Comparison of ENCODE assay signal across 8 mouse cellular contexts in the genomic region with DNA sequence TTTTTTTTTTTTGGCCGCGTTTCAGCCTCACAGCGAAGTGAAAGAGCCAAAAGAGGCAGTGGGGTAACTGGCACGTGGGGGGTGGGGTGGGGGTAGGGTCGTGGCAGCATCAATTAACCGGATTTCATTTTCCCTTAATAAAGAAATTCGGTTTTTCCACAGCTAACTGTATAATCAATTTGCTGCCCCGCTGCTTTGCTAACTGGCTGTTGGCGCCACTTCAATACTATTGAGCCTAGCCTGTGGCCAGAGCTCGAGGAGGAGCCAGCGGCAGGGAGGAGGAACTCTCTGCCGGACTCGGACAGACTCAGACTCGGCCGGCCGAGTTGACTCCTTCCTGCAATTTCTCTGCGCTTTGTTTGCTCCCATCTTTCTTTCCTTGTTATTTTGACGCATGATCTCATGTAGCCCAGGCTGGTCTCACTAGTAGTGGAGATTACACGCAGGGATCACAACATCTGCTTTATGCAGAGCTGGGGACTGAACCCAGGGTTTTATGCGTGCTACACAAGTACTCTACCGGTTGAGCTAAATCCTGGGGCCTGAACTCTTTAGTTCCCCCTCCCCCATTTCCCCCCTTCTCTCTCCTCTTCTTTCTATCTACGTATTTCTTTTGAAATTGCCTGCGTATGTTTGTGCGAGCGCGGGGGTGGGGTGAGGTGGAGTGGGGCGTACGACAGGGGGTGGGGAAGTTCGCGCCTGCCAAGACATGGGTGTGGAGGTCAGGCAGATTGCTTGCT.
A peak's percentile ranks its signal among the peaks of the same experiment; 100 is the strongest.
DNase-seq lines count a peak whose midpoint lies in the region; ATAC-seq and TF ChIP-seq lines count a peak whose summit lies in the region.

No protein-coding gene starts in this region.

- ATAC-seq in CD4-positive, CD25-positive, alpha-beta regulatory T cell, adult 4 months = peak; percentile 86
- no peak; the same call in 1 of the 2 replicates for ATAC-seq in heart, embryonic 14.5 days (ENCODE audit: insufficient number of reproducible peaks, insufficient read depth, low FRiP score, low read depth)
- ATAC-seq in kidney, postnatal 0 days (replicated peaks; ENCODE audit: low FRiP score, low read depth) = peak; percentile 54; the same call in 1 of the 2 replicates
- peak; percentile 74 for ATAC-seq in liver, embryonic 14.5 days (ENCODE audit: insufficient read depth)
- ATAC-seq in stomach, embryonic 16.5 days (ENCODE audit: insufficient read depth, low FRiP score) = peak; percentile 87

- no peaks in the 10 kb centered on the region for H3K9me3 ChIP-seq in heart, embryonic 14.5 days (ENCODE audit: control insufficient read depth, low read length)
- H3K9me3 ChIP-seq in kidney, postnatal 0 days (replicated peaks; ENCODE audit: low read length) = no peaks in the 10 kb centered on the region
- H3K9me3 ChIP-seq in liver, embryonic 14.5 days (ENCODE audit: control insufficient read depth, low read length) = no peaks in the 10 kb centered on the region
- H3K9me3 ChIP-seq in stomach, embryonic 16.5 days (replicated peaks; ENCODE audit: control insufficient read depth, low read length) = no peaks in the 10 kb centered on the region

- peak overlapping the region; percentile 55 for H3K9ac ChIP-seq in heart, embryonic 14.5 days (ENCODE audit: low read length)
- peak overlapping the region; percentile 52; the same call in 1 of the 2 replicates for H3K9ac ChIP-seq in kidney, postnatal 0 days (ENCODE audit: low read depth, low read length)
- H3K9ac ChIP-seq in liver, embryonic 14.5 days (replicated peaks) = peak overlapping the region; percentile 59; the same call in 1 of the 2 replicates
- H3K9ac ChIP-seq in stomach, embryonic 16.5 days (ENCODE audit: low read length) = peak overlapping the region; percentile 69

- 3% methylated on average over 30 of the region's 30 CpGs for WGBS in heart, embryonic 14.5 days
- WGBS in kidney, postnatal 0 days = 9% methylated on average over 30 of the region's 30 CpGs
- 3% methylated on average over 29 of the region's 30 CpGs for WGBS in liver, embryonic 14.5 days (ENCODE audit: insufficient replicate concordance)
- WGBS in stomach, embryonic 16.5 days = 5% methylated on average over 30 of the region's 30 CpGs

- H3K27ac ChIP-seq in bone marrow macrophage, adult 2 months (ENCODE audit: insufficient read depth, low read depth, low read length) = peak overlapping the region; percentile 84
- peak overlapping the region; percentile 12 to 41; a peak in 2 of 4 replicates for H3K27ac ChIP-seq in heart, embryonic 14.5 days (replicated peaks in 1 of 2; ENCODE audit: control insufficient read depth in 1 of 2, insufficient read depth in 1 of 2, low read depth in 2 of 2, low read length in 2 of 2)
- peak overlapping the region; percentile 64; the same call in 1 of the 2 replicates for H3K27ac ChIP-seq in kidney, postnatal 0 days
- H3K27ac ChIP-seq in liver, embryonic 14.5 days = no peak overlapping the region
- peak overlapping the region; percentile 71 for H3K27ac ChIP-seq in stomach, embryonic 16.5 days (ENCODE audit: low read length)

- no peak for TF ChIP-seq EP300 in liver, embryonic 14.5 days (IDR thresholded peaks at IDR 0.05; ENCODE audit: low read depth)

- DNase-seq in fibroblast of lung, adult 2 months (ENCODE audit: low read depth) = peak; percentile 25
- DNase-seq in kidney, postnatal 0 days (ENCODE audit: low spot score) = peak; percentile 86
- peak in 2 of 3 experiments; percentile 7 to 22 for DNase-seq in liver, embryonic 14.5 days (ENCODE audit: low read depth in 3 of 3, low spot score in 3 of 3)
- DNase-seq in neural tube, embryonic 10.5 days (ENCODE audit: extremely low spot score, low spot score) = peak; percentile 66

- H3K4me1 ChIP-seq in bone marrow macrophage, adult 2 months (ENCODE audit: control insufficient read depth, insufficient read depth, low read length) = peaks cover 11% of the 10 kb centered on the region
- H3K4me1 ChIP-seq in heart, embryonic 14.5 days (ENCODE audit: control insufficient read depth in 2 of 2, insufficient read depth in 2 of 2, low read length in 2 of 2) = peaks cover 0 to 8% of the 10 kb centered on the region in 2 experiments; a peak in 1 of 4 replicates
- H3K4me1 ChIP-seq in kidney, postnatal 0 days (replicated peaks; ENCODE audit: insufficient read depth, low read length) = no peaks in the 10 kb centered on the region
- H3K4me1 ChIP-seq in liver, embryonic 14.5 days (replicated peaks; ENCODE audit: control insufficient read depth in 2 of 2, insufficient read depth in 2 of 2, low read length in 1 of 2) = peaks cover 0 to 10% of the 10 kb centered on the region in 2 experiments; a peak in 2 of 4 replicates
- H3K4me1 ChIP-seq in stomach, embryonic 16.5 days (ENCODE audit: control insufficient read depth, insufficient read depth, low read length) = peaks cover 18% of the 10 kb centered on the region

- peak overlapping the region; percentile 62 for H3K4me2 ChIP-seq in heart, embryonic 14.5 days (ENCODE audit: low read length)
- peak overlapping the region; percentile 70 for H3K4me2 ChIP-seq in kidney, postnatal 0 days (ENCODE audit: low read length)
- H3K4me2 ChIP-seq in liver, embryonic 14.5 days (ENCODE audit: low read depth) = peak overlapping the region; percentile 77
- peak overlapping the region; percentile 55 for H3K4me2 ChIP-seq in stomach, embryonic 16.5 days (ENCODE audit: low read depth, low read length)

- TF ChIP-seq POLR2A in bone marrow macrophage, adult 2 months (IDR thresholded peaks at IDR 0.05; ENCODE audit: borderline replicate concordance, low read depth, low read length) = no peak

- no peaks in the 10 kb centered on the region for H3K27me3 ChIP-seq in heart, embryonic 14.5 days (ENCODE audit: control insufficient read depth, insufficient read depth, low read length)
- no peaks in the 10 kb centered on the region for H3K27me3 ChIP-seq in kidney, postnatal 0 days (ENCODE audit: insufficient read depth, low read length)
- no peaks in the 10 kb centered on the region for H3K27me3 ChIP-seq in liver, embryonic 14.5 days (ENCODE audit: control insufficient read depth, insufficient read depth, low read length)
- H3K27me3 ChIP-seq in stomach, embryonic 16.5 days (ENCODE audit: control insufficient read depth, insufficient read depth, low read length) = no peaks in the 10 kb centered on the region

- no peak for TF ChIP-seq CTCF in bone marrow macrophage, adult 2 months (IDR thresholded peaks at IDR 0.05; ENCODE audit: low read depth, low read length)
- TF ChIP-seq CTCF in kidney, postnatal 0 days (IDR thresholded peaks at IDR 0.05; ENCODE audit: low read depth) = no peak
- TF ChIP-seq CTCF in liver, embryonic 14.5 days (IDR thresholded peaks at IDR 0.05; ENCODE audit: low read depth) = no peak

- H3K36me3 ChIP-seq in heart, embryonic 14.5 days (ENCODE audit: control insufficient read depth, insufficient read depth, low read length) = no peaks in the 10 kb centered on the region
- H3K36me3 ChIP-seq in kidney, postnatal 0 days (ENCODE audit: insufficient read depth, low read length) = no peaks in the 10 kb centered on the region
- no peaks in the 10 kb centered on the region for H3K36me3 ChIP-seq in liver, embryonic 14.5 days (replicated peaks; ENCODE audit: control insufficient read depth, insufficient read depth, low read depth)
- H3K36me3 ChIP-seq in stomach, embryonic 16.5 days (ENCODE audit: control insufficient read depth, insufficient read depth, low read length) = no peaks in the 10 kb centered on the region

- peak overlapping the region; percentile 64 for H3K4me3 ChIP-seq in bone marrow macrophage, adult 2 months (ENCODE audit: insufficient read depth, low read length)
- peak overlapping the region; percentile 46 to 49 for H3K4me3 ChIP-seq in heart, embryonic 14.5 days (ENCODE audit: control insufficient read depth in 1 of 2, insufficient read depth in 1 of 2, low read depth in 1 of 2, low read length in 2 of 2)
- H3K4me3 ChIP-seq in kidney, postnatal 0 days (replicated peaks; ENCODE audit: low read depth, low read length) = peak overlapping the region; percentile 32
- H3K4me3 ChIP-seq in liver, embryonic 14.5 days (ENCODE audit: insufficient read depth in 1 of 2, low read depth in 2 of 2, low read length in 2 of 2) = peak overlapping the region; percentile 51 to 57
- H3K4me3 ChIP-seq in stomach, embryonic 16.5 days (replicated peaks; ENCODE audit: low read length) = peak overlapping the region; percentile 48

Comparison
In these comparisons a context has a peak if more than half of its experiments do, and no peak if none do; other contexts are left out.
1. DNase-seq: peak in every context shown above with its lines; median percentile 86 in kidney, postnatal 0 days; 66 in neural tube, embryonic 10.5 days; 25 in fibroblast of lung, adult 2 months; 14 in liver, embryonic 14.5 days.